7 mouse cellular contexts compared by ENCODE assay signal in the genomic region with DNA sequence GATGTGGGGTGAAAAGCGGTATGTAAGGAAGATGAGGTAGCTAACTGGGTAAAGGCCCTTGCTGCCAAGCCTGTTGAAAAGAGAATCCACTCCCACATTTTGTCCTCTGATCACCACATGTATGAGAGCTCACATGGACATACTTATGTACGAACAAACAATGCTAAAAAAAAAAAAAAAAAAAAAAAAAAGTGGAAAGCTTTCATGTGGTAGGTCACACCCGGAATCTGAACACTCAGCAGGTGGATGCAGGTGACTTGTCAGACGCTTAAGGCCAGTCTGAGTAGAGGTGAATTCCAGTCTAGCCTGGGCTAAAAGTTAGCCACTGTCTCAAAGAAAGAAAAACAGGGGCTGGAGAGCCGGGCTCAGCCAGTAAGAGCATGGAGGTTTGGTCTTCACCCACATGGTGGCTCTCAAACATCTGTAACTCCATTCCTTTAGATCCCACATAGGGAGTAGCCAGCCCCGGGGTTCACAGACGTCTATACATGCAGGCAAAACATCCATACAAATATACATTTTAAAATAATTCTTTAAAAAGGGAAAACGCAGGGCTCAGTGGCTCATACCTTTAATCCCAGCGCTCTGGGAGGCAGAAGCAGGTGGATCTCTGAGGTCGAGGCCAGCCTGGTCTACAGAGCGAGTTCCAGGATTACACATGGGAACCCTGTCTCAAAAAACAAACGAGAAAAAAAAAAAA. TPM values are rescaled to one million over a fixed set of nuclear protein-coding genes. Genes with fewer than 3 reads are reported as not detected.
DNase-seq lines count a peak whose midpoint lies in the region; ATAC-seq and TF ChIP-seq lines count a peak whose summit lies in the region.

No protein-coding gene starts in this region.

- peaks cover 60% of the 10 kb centered on the region for H3K4me1 ChIP-seq in megakaryocyte, embryonic 14.5 days
- peaks cover 33% of the 10 kb centered on the region for H3K4me1 ChIP-seq in forebrain, embryonic 10.5 days
- H3K4me1 ChIP-seq in limb, embryonic 13.5 days, result peaks cover 15% of the 10 kb centered on the region
- no peaks in the 10 kb centered on the region for H3K4me1 ChIP-seq in stomach, postnatal 0 days (replicated peaks; ENCODE audit: control insufficient read depth, insufficient read depth)

- no peak for DNase-seq in forebrain, embryonic 10.5 days (ENCODE audit: extremely low spot score, low spot score)
- DNase-seq in stomach, postnatal 0 days (ENCODE audit: low spot score), result no peak
- DNase-seq in thymus, postnatal 36 days, result no peak
- DNase-seq in thymus, postnatal 14 days, result no peak

- H3K36me3 ChIP-seq in megakaryocyte, embryonic 14.5 days (replicated peaks; ENCODE audit: low read length), result peaks cover 30% of the 10 kb centered on the region
- peaks cover 8% of the 10 kb centered on the region for H3K36me3 ChIP-seq in forebrain, embryonic 10.5 days (replicated peaks)
- peaks cover 3% of the 10 kb centered on the region for H3K36me3 ChIP-seq in limb, embryonic 13.5 days
- H3K36me3 ChIP-seq in stomach, postnatal 0 days (ENCODE audit: control insufficient read depth, insufficient read depth, low read length), result no peaks in the 10 kb centered on the region

- H3K27me3 ChIP-seq in megakaryocyte, embryonic 14.5 days (replicated peaks), result no peaks in the 10 kb centered on the region
- H3K27me3 ChIP-seq in forebrain, embryonic 10.5 days (ENCODE audit: poor library complexity, severe bottlenecking), result no peaks in the 10 kb centered on the region
- H3K27me3 ChIP-seq in limb, embryonic 13.5 days, result no peaks in the 10 kb centered on the region
- no peaks in the 10 kb centered on the region for H3K27me3 ChIP-seq in stomach, postnatal 0 days (ENCODE audit: control insufficient read depth, insufficient read depth, low read length)

- H3K27ac ChIP-seq in forebrain, embryonic 10.5 days, result no peak overlapping the region
- H3K27ac ChIP-seq in limb, embryonic 13.5 days, result no peak overlapping the region
- H3K27ac ChIP-seq in stomach, postnatal 0 days (replicated peaks), result no peak overlapping the region

- TF ChIP-seq EP300 in stomach, postnatal 0 days (optimal IDR thresholded peaks at IDR 0.05), result no peak

- peak overlapping the region; percentile 83 for H3K4me2 ChIP-seq in limb, embryonic 13.5 days (replicated peaks)
- peak overlapping the region; percentile 78 for H3K4me2 ChIP-seq in stomach, postnatal 0 days (replicated peaks; ENCODE audit: low read depth)

- ATAC-seq in megakaryocyte, adult 5-6 weeks (ENCODE audit: poor library complexity, severe bottlenecking), result no peak
- ATAC-seq in limb, embryonic 13.5 days (ENCODE audit: low FRiP score, low read depth), result no peak
- no peak for ATAC-seq in stomach, postnatal 0 days (ENCODE audit: low FRiP score, low TSS enrichment)

- TF ChIP-seq CTCF in stomach, postnatal 0 days (IDR thresholded peaks at IDR 0.05; ENCODE audit: low read depth), result no peak

- H3K9ac ChIP-seq in limb, embryonic 13.5 days, result no peak overlapping the region
- H3K9ac ChIP-seq in stomach, postnatal 0 days (ENCODE audit: low read length), result no peak overlapping the region

- peak overlapping the region; percentile 97 for H3K4me3 ChIP-seq in megakaryocyte, embryonic 14.5 days (replicated peaks)
- H3K4me3 ChIP-seq in forebrain, embryonic 10.5 days, result peak overlapping the region; percentile 80
- H3K4me3 ChIP-seq in limb, embryonic 13.5 days, result peak overlapping the region; percentile 64
- H3K4me3 ChIP-seq in stomach, postnatal 0 days (ENCODE audit: low read depth, low read length), result peak overlapping the region; percentile 65; the same call in 1 of the 2 replicates

- 46% methylated on average over 12 of the region's 12 CpGs for WGBS in forebrain, embryonic 10.5 days
- WGBS in limb, embryonic 13.5 days, result 47% methylated on average over 12 of the region's 12 CpGs
- 38% methylated on average over 12 of the region's 12 CpGs for WGBS in stomach, postnatal 0 days

- no peaks in the 10 kb centered on the region for H3K9me3 ChIP-seq in megakaryocyte, embryonic 14.5 days
- H3K9me3 ChIP-seq in forebrain, embryonic 10.5 days, result no peaks in the 10 kb centered on the region
- H3K9me3 ChIP-seq in limb, embryonic 13.5 days, result no peaks in the 10 kb centered on the region
- no peaks in the 10 kb centered on the region for H3K9me3 ChIP-seq in stomach, postnatal 0 days (ENCODE audit: control insufficient read depth, low read length)

RNA-seq across cellular contexts. Expression of gene Asl, which starts 5.8 kb away (rescaled TPM):
- 16.1 and 48.0 TPM in 2 replicates for polyA plus RNA-seq in megakaryocyte, embryonic 14.5 days (2012; ENCODE audit: insufficient read depth, low replicate concordance)
- total RNA-seq in megakaryocyte, adult 5-6 weeks (2015), result 20.2 and 29.5 TPM in 2 replicates
- total RNA-seq in megakaryocyte, adult 5-6 weeks (2017), result 21.3 and 25.7 TPM in 2 replicates
- polyA plus RNA-seq in forebrain, embryonic 10.5 days (2016; fragmentation: Nextera tagmentation; extraction: Ambion mirVana), result 33.2 and 36.6 TPM in 2 replicates
- polyA plus RNA-seq in limb, embryonic 13.5 days (2015; fragmentation: Nextera tagmentation; extraction: Ambion mirVana), result 32.1 and 33.6 TPM in 2 replicates
- 27.3 and 36.1 TPM in 2 replicates for polyA plus RNA-seq in stomach, postnatal 0 days (2015; fragmentation: Nextera tagmentation; extraction: Ambion mirVana)

RNA-seq across cellular contexts. Expression of gene Crcp, which starts 5.9 kb away (rescaled TPM):
- polyA plus RNA-seq in megakaryocyte, embryonic 14.5 days (2012; ENCODE audit: insufficient read depth, low replicate concordance), result 11.4 TPM in 1 of 2 replicates, not detected in the other
- 49.4 and 54.0 TPM in 2 replicates for total RNA-seq in megakaryocyte, adult 5-6 weeks (2015)
- total RNA-seq in megakaryocyte, adult 5-6 weeks (2017), result 48.3 and 53.8 TPM in 2 replicates
- polyA plus RNA-seq in forebrain, embryonic 10.5 days (2016; fragmentation: Nextera tagmentation; extraction: Ambion mirVana), result 61.3 and 64.0 TPM in 2 replicates
- 45.6 and 47.3 TPM in 2 replicates for polyA plus RNA-seq in limb, embryonic 13.5 days (2015; fragmentation: Nextera tagmentation; extraction: Ambion mirVana)
- polyA plus RNA-seq in stomach, postnatal 0 days (2015; fragmentation: Nextera tagmentation; extraction: Ambion mirVana), result 26.0 and 26.4 TPM in 2 replicates

RNA-seq across cellular contexts. Expression of gene Gusb, which starts 20.4 kb away (rescaled TPM):
- polyA plus RNA-seq in megakaryocyte, embryonic 14.5 days (2012; ENCODE audit: insufficient read depth, low replicate concordance), result 8.4 and 20.3 TPM in 2 replicates
- 101 and 111 TPM in 2 replicates for total RNA-seq in megakaryocyte, adult 5-6 weeks (2015)
- 63.9 and 70.8 TPM in 2 replicates for total RNA-seq in megakaryocyte, adult 5-6 weeks (2017)
- polyA plus RNA-seq in forebrain, embryonic 10.5 days (2016; fragmentation: Nextera tagmentation; extraction: Ambion mirVana), result 32.2 and 35.6 TPM in 2 replicates
- 43.4 and 45.3 TPM in 2 replicates for polyA plus RNA-seq in limb, embryonic 13.5 days (2015; fragmentation: Nextera tagmentation; extraction: Ambion mirVana)
- polyA plus RNA-seq in stomach, postnatal 0 days (2015; fragmentation: Nextera tagmentation; extraction: Ambion mirVana), result 32.0 and 33.9 TPM in 2 replicates

RNA-seq across cellular contexts. Expression of gene Tpst1, which starts 49.9 kb away (rescaled TPM):
- polyA plus RNA-seq in megakaryocyte, embryonic 14.5 days (2012; ENCODE audit: insufficient read depth, low replicate concordance), result 1.1 and 6.0 TPM in 2 replicates
- total RNA-seq in megakaryocyte, adult 5-6 weeks (2015), result 14.9 and 18.5 TPM in 2 replicates
- total RNA-seq in megakaryocyte, adult 5-6 weeks (2017), result 8.2 and 12.4 TPM in 2 replicates
- polyA plus RNA-seq in forebrain, embryonic 10.5 days (2016; fragmentation: Nextera tagmentation; extraction: Ambion mirVana), result 54.9 and 57.0 TPM in 2 replicates
- 99.2 and 104 TPM in 2 replicates for polyA plus RNA-seq in limb, embryonic 13.5 days (2015; fragmentation: Nextera tagmentation; extraction: Ambion mirVana)
- polyA plus RNA-seq in stomach, postnatal 0 days (2015; fragmentation: Nextera tagmentation; extraction: Ambion mirVana), result 44.5 and 47.3 TPM in 2 replicates
